Mouse (Mus musculus) stomach, embryonic 16.5 days (tissue): ENCODE measurements around the gene Bzw1. TPM values are rescaled to one million over a fixed set of nuclear protein-coding genes. Genes with fewer than 3 reads are reported as not detected.

Experiments used
- ATAC-seq: fragments of 200-750 bp; cut with Nextera tagmentation; 2 replicates; pipeline ENCODE4 v1.8.0; 2017; ENCODE audit warnings: moderate number of reproducible peaks, moderate TSS enrichment; ENCODE audit not compliant: insufficient read depth, low FRiP score
- H3K27ac ChIP-seq: fragments of 300-500 bp; sonication (generic); 2 replicates; pipeline ENCODE4 v1.5.1; 2014; ENCODE audit warnings: low read length
- H3K27me3 ChIP-seq: fragments of 300-500 bp; sonication (generic); 2 replicates; pipeline ENCODE4 v1.6.1; 2014; ENCODE audit warnings: low read length, control low read depth, mixed read lengths; ENCODE audit not compliant: control insufficient read depth, insufficient read depth
- H3K36me3 ChIP-seq: fragments of 300-500 bp; sonication (generic); 2 replicates; pipeline ENCODE4 v1.6.1; 2014; ENCODE audit warnings: low read length; ENCODE audit not compliant: control insufficient read depth, insufficient read depth
- H3K4me1 ChIP-seq: fragments of 300-500 bp; sonication (generic); 2 replicates; pipeline ENCODE4 v1.6.1; 2014; ENCODE audit warnings: low read length, control low read depth, mixed read lengths; ENCODE audit not compliant: control insufficient read depth, insufficient read depth
- H3K4me2 ChIP-seq: fragments of 300-500 bp; sonication (generic); 2 replicates; pipeline ENCODE4 v1.6.1; 2014; ENCODE audit warnings: low read depth, low read length, mixed read lengths
- H3K4me3 ChIP-seq: fragments of 300-500 bp; sonication (generic); replicated peaks from 2 replicates; pipeline ENCODE4 v1.5.1; 2014; ENCODE audit warnings: mild to moderate bottlenecking, low read length
- H3K9ac ChIP-seq: fragments of 300-500 bp; sonication (generic); 2 replicates; pipeline ENCODE4 v1.6.1; 2014; ENCODE audit warnings: low read length
- H3K9me3 ChIP-seq: fragments of 300-500 bp; sonication (generic); replicated peaks from 2 replicates; pipeline ENCODE4 v1.6.1; 2016; ENCODE audit warnings: low read length, control low read depth; ENCODE audit not compliant: control insufficient read depth
- WGBS: fragments of 180-500 bp; shearing (Covaris S2); extraction: QIAGEN DNeasy Blood & Tissue Kit; methylation state at CpG from one replicate; pipeline ENCODE4 v1.1.7; 2014; 5-methylcytosine and 5-hydroxymethylcytosine counted together
- polyA plus RNA-seq: library from polyadenylated mRNA; unstranded; fragments of >200 nt; fragmentation: Nextera tagmentation; extraction: Ambion mirVana; gene quantifications from 2 replicates; pipeline ENCODE4 v1.2.1, GENCODE M21; 2015

The Bzw1 gene
- polyA plus RNA-seq, 1 experiment from 2014 or later, result 308 TPM

- Histone ChIP-seq H3K4me3 (no peak overlapping the region), H3K27ac (no peak overlapping the region), H3K9ac (no peak overlapping the region), H3K4me1 (peaks cover 16% of the 10 kb centered on the region), H3K36me3 (peaks cover 13% of the 10 kb centered on the region), H3K27me3 (no peaks in the 10 kb centered on the region), H3K9me3 (no peaks in the 10 kb centered on the region), H3K4me2 (no peak overlapping the region)
- ATAC-seq, result no peak
- 82% methylated on average over 3 of the region's 3 CpGs for WGBS
Measured at GRCm38 (mm10) chr1:58424551-58424950, 31.9 kb downstream of the Bzw1 start.

- ATAC-seq, result no peak
- Histone ChIP-seq H3K27ac (peak overlapping the region; percentile 96), H3K4me1 (peaks cover 14% of the 10 kb centered on the region), H3K9ac (peak overlapping the region; percentile 88), H3K36me3 (0 out of 2 replicates have a peak, but pooled peaks cover 3% of the 10 kb centered on the region), H3K4me3 (peak overlapping the region; percentile 59), H3K4me2 (peak overlapping the region; percentile 72), H3K27me3 (no peaks in the 10 kb centered on the region), H3K9me3 (no peaks in the 10 kb centered on the region)
- WGBS, result 8% methylated on average over 10 of the region's 10 CpGs
Measured at GRCm38 (mm10) chr1:58444691-58445090, 52.0 kb downstream of the Bzw1 start.

- peak; percentile 96 for ATAC-seq
- Histone ChIP-seq H3K27ac (peak within 1 kb of the TSS; percentile 96), H3K9ac (peak within 1 kb of the TSS; percentile 88), H3K4me1 (peaks cover 14% of the 10 kb centered on the region), H3K9me3 (no peaks in the 10 kb centered on the region), H3K36me3 (0 out of 2 replicates have a peak, but pooled peaks cover 3% of the 10 kb centered on the region), H3K4me3 (peak within 1 kb of the TSS; percentile 59), H3K27me3 (no peaks in the 10 kb centered on the region), H3K4me2 (peak within 1 kb of the TSS; percentile 72)
- under 1% methylated on average over 33 of the region's 33 CpGs for WGBS
Measured at GRCm38 (mm10) chr1:58445143-58445722, 52.5 kb downstream of the Bzw1 start, which contains the start of the genes Nif3l1 and Ppil3. Nif3l1 (plus strand) TSS chr1:58445151. Ppil3 (minus strand) TSS chr1:58445486.

- H3K4me2 ChIP-seq, result peak overlapping the region; percentile 72
- peaks cover 14% of the 10 kb centered on the region for H3K4me1 ChIP-seq
- H3K9ac ChIP-seq, result peak overlapping the region; percentile 88
- H3K36me3 ChIP-seq, result peaks cover 5% of the 10 kb centered on the region; the same call in 1 of the 2 replicates
- no peaks in the 10 kb centered on the region for H3K27me3 ChIP-seq
- 4% methylated on average over 11 of the region's 11 CpGs for WGBS
- H3K9me3 ChIP-seq, result no peaks in the 10 kb centered on the region
- peak overlapping the region; percentile 59 for H3K4me3 ChIP-seq
- H3K27ac ChIP-seq, result peak overlapping the region; percentile 96
- no peak for ATAC-seq
Measured at GRCm38 (mm10) chr1:58445861-58446260, 53.2 kb downstream of the Bzw1 start.

- H3K27me3 ChIP-seq, result no peaks in the 10 kb centered on the region
- H3K9ac ChIP-seq, result no peak overlapping the region
- no peak overlapping the region for H3K4me3 ChIP-seq
- no peaks in the 10 kb centered on the region for H3K9me3 ChIP-seq
- H3K4me2 ChIP-seq, result no peak overlapping the region
- H3K36me3 ChIP-seq, result peaks cover 4% of the 10 kb centered on the region; the same call in 1 of the 2 replicates
- WGBS, result 91% methylated on average over 7 of the region's 7 CpGs
- no peak overlapping the region for H3K27ac ChIP-seq
- ATAC-seq, result no peak
- H3K4me1 ChIP-seq, result peaks cover 14% of the 10 kb centered on the region
Measured at GRCm38 (mm10) chr1:58447766-58448165, 55.1 kb downstream of the Bzw1 start.

- no peak overlapping the region for H3K4me3 ChIP-seq
- no peak overlapping the region for H3K4me2 ChIP-seq
- peaks cover 14% of the 10 kb centered on the region for H3K4me1 ChIP-seq
- no peak for ATAC-seq
- peaks cover 10% of the 10 kb centered on the region; the same call in 1 of the 2 replicates for H3K36me3 ChIP-seq
- no peak overlapping the region for H3K9ac ChIP-seq
- no peak overlapping the region for H3K27ac ChIP-seq
- WGBS, result 81% methylated on average over 7 of the region's 7 CpGs
- H3K9me3 ChIP-seq, result no peaks in the 10 kb centered on the region
- no peaks in the 10 kb centered on the region for H3K27me3 ChIP-seq
Measured at GRCm38 (mm10) chr1:58448396-58448795, 55.7 kb downstream of the Bzw1 start.

- no peaks in the 10 kb centered on the region for H3K4me1 ChIP-seq
- no peak overlapping the region for H3K4me3 ChIP-seq
- H3K9ac ChIP-seq, result no peak overlapping the region
- ATAC-seq, result no peak
- 91% methylated on average over 6 of the region's 6 CpGs for WGBS
- H3K27ac ChIP-seq, result no peak overlapping the region
- no peaks in the 10 kb centered on the region for H3K27me3 ChIP-seq
- no peak overlapping the region for H3K4me2 ChIP-seq
- H3K36me3 ChIP-seq, result peaks cover 29% of the 10 kb centered on the region
- no peaks in the 10 kb centered on the region for H3K9me3 ChIP-seq
Measured at GRCm38 (mm10) chr1:58454316-58454715, 61.6 kb downstream of the Bzw1 start.

Other genes with a start within 250 kb of the Bzw1 start
- 0.17 and 0.18 TPM in 2 replicates for gene Aox4, start 182.5 kb upstream of the Bzw1 start, polyA plus RNA-seq
- gene Aox2, start 114.6 kb upstream of the Bzw1 start, polyA plus RNA-seq, result 0.08 and 0.12 TPM in 2 replicates
- gene Clk1, start 31.2 kb downstream of the Bzw1 start, polyA plus RNA-seq, result 190 and 204 TPM in 2 replicates
- gene Nif3l1, start 52.3 kb downstream of the Bzw1 start, polyA plus RNA-seq, result 36.2 and 43.9 TPM in 2 replicates
- gene Ppil3, start 52.6 kb downstream of the Bzw1 start, polyA plus RNA-seq, result 46.2 and 52.5 TPM in 2 replicates
- 21.5 and 23.2 TPM in 2 replicates for gene Orc2, start 112.2 kb downstream of the Bzw1 start, polyA plus RNA-seq
- gene Fam126b, start 193.4 kb downstream of the Bzw1 start, polyA plus RNA-seq, result 9.5 TPM in 2 replicates
- gene Ndufb3, start 193.5 kb downstream of the Bzw1 start, polyA plus RNA-seq, result 158 and 187 TPM in 2 replicates